Comparison of ENCODE assay signal across 22 mouse cellular contexts in the genomic region with DNA sequence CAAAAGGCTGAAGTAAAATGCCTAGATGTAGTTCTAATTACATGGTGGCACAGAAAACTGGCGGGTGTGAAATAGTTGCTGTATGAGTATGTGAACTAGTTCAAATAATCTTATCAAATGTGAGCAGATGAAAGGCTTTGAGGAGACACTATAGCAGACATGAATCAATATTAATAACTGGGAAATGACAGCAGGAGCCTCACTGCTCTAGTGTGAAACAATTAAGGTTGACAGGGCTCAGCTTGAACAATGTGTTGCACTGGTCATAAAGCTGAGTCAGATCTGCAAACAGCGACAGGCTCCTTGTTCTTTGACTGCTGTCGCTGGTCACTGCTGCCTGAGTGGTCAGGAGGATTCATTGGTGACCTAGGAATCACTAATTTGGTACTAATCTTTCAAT.
A peak's percentile ranks its signal among the peaks of the same experiment; 100 is the strongest.
DNase-seq lines count a peak whose midpoint lies in the region; ATAC-seq and TF ChIP-seq lines count a peak whose summit lies in the region.
"Had no signal": no experiment of that assay in that cellular context is flagged by ENCODE, and none has a peak within 500 bp of the region (broad histone marks: within the 10 kb centered on the region; RNA-seq: fewer than 3 reads in every experiment).

No protein-coding gene starts in this region.

- no peaks in the 10 kb centered on the region for H3K36me3 ChIP-seq in hindbrain, embryonic 12.5 days
- no peaks in the 10 kb centered on the region for H3K36me3 ChIP-seq in hindbrain, embryonic 14.5 days (replicated peaks; ENCODE audit: control insufficient read depth, insufficient read depth)
- H3K36me3 ChIP-seq in hindbrain, postnatal 0 days (ENCODE audit: insufficient read depth, low read length): no peaks in the 10 kb centered on the region
- H3K36me3 ChIP-seq in midbrain, embryonic 16.5 days (ENCODE audit: control insufficient read depth, insufficient read depth, low read length): no peaks in the 10 kb centered on the region
- H3K36me3 ChIP-seq: kidney, embryonic 15.5 days; limb, embryonic 12.5 days; liver, embryonic 12.5 days had no signal

- no peak for DNase-seq in hindbrain, embryonic 14.5 days (ENCODE audit: low spot score)
- DNase-seq in brain, adult 2 months (ENCODE audit: low read depth, low spot score): peak; percentile 4
- DNase-seq in hindbrain, postnatal 0 days (ENCODE audit: low spot score): peak; percentile 40
- no peak for DNase-seq in spleen, postnatal 10 days (ENCODE audit: low spot score in 2 of 2)
- no peak for DNase-seq in frontal cortex, postnatal 25 days (ENCODE audit: low spot score in 2 of 2)
- DNase-seq: adrenal gland, adult 8-10 months; cerebellum, adult 11-12 months; cerebellum, postnatal 25 days; heart, postnatal 10 days; kidney, postnatal 4 days; layer of hippocampus, adult 9-11 months; lung, adult 2 months; lung, postnatal 36 days; thymus, postnatal 25 days had no signal

- no peak overlapping the region for H3K27ac ChIP-seq in hindbrain, embryonic 12.5 days
- no peak overlapping the region for H3K27ac ChIP-seq in hindbrain, embryonic 14.5 days
- H3K27ac ChIP-seq in hindbrain, postnatal 0 days: no peak overlapping the region
- no peak overlapping the region for H3K27ac ChIP-seq in midbrain, embryonic 16.5 days (ENCODE audit: low read length)
- H3K27ac ChIP-seq: kidney, embryonic 15.5 days; limb, embryonic 12.5 days; liver, embryonic 12.5 days had no signal

- H3K27me3 ChIP-seq in hindbrain, embryonic 12.5 days: no peaks in the 10 kb centered on the region
- H3K27me3 ChIP-seq in hindbrain, embryonic 14.5 days (ENCODE audit: control insufficient read depth, insufficient read depth, low read length): no peaks in the 10 kb centered on the region
- no peaks in the 10 kb centered on the region for H3K27me3 ChIP-seq in hindbrain, postnatal 0 days (ENCODE audit: insufficient read depth, low read length)
- H3K27me3 ChIP-seq in midbrain, embryonic 16.5 days (ENCODE audit: control insufficient read depth, insufficient read depth, low read depth, low read length): no peaks in the 10 kb centered on the region
- H3K27me3 ChIP-seq: kidney, embryonic 15.5 days; limb, embryonic 12.5 days; liver, embryonic 12.5 days; Patski had no signal

- H3K4me2 ChIP-seq in hindbrain, embryonic 12.5 days (replicated peaks): no peak overlapping the region
- H3K4me2 ChIP-seq in hindbrain, embryonic 14.5 days (replicated peaks): no peak overlapping the region
- no peak overlapping the region for H3K4me2 ChIP-seq in hindbrain, postnatal 0 days (ENCODE audit: low read depth, low read length)
- H3K4me2 ChIP-seq in midbrain, embryonic 16.5 days (ENCODE audit: low read length): no peak overlapping the region
- H3K4me2 ChIP-seq: heart, embryonic 11.5 days; kidney, embryonic 15.5 days; limb, embryonic 12.5 days; liver, embryonic 12.5 days had no signal

- no peak overlapping the region for H3K9ac ChIP-seq in hindbrain, embryonic 12.5 days
- H3K9ac ChIP-seq in hindbrain, embryonic 14.5 days: no peak overlapping the region
- H3K9ac ChIP-seq in hindbrain, postnatal 0 days (replicated peaks; ENCODE audit: low read length): no peak overlapping the region
- H3K9ac ChIP-seq in midbrain, embryonic 16.5 days (ENCODE audit: low read depth, low read length): no peak overlapping the region
- H3K9ac ChIP-seq: kidney, embryonic 15.5 days; limb, embryonic 12.5 days; liver, embryonic 12.5 days had no signal

- TF ChIP-seq CTCF in hindbrain, postnatal 0 days (IDR thresholded peaks at IDR 0.05; ENCODE audit: low read depth): no peak

- H3K4me3 ChIP-seq in hindbrain, embryonic 12.5 days: no peak overlapping the region
- no peak overlapping the region for H3K4me3 ChIP-seq in hindbrain, embryonic 14.5 days (replicated peaks; ENCODE audit: low read length)
- H3K4me3 ChIP-seq in hindbrain, postnatal 0 days (ENCODE audit: low read length): no peak overlapping the region
- H3K4me3 ChIP-seq in midbrain, embryonic 16.5 days (ENCODE audit: low read depth, low read length): no peak overlapping the region
- H3K4me3 ChIP-seq: kidney, embryonic 15.5 days; limb, embryonic 12.5 days; liver, embryonic 12.5 days had no signal

- WGBS in hindbrain, embryonic 12.5 days: 54% methylated on average over 3 of the region's 3 CpGs
- 41% methylated on average over 3 of the region's 3 CpGs for WGBS in hindbrain, embryonic 14.5 days
- 49% methylated on average over 3 of the region's 3 CpGs for WGBS in hindbrain, postnatal 0 days
- WGBS in midbrain, embryonic 16.5 days: 34% methylated on average over 3 of the region's 3 CpGs

- no peaks in the 10 kb centered on the region for H3K9me3 ChIP-seq in hindbrain, embryonic 12.5 days (replicated peaks)
- no peaks in the 10 kb centered on the region for H3K9me3 ChIP-seq in hindbrain, embryonic 14.5 days (ENCODE audit: control insufficient read depth, low read length)
- no peaks in the 10 kb centered on the region for H3K9me3 ChIP-seq in hindbrain, postnatal 0 days (ENCODE audit: low read length)
- H3K9me3 ChIP-seq in midbrain, embryonic 16.5 days (replicated peaks; ENCODE audit: control insufficient read depth, low read length, poor library complexity, severe bottlenecking): no peaks in the 10 kb centered on the region
- H3K9me3 ChIP-seq: kidney, embryonic 15.5 days; limb, embryonic 12.5 days; liver, embryonic 12.5 days had no signal

- H3K4me1 ChIP-seq in hindbrain, embryonic 12.5 days: no peaks in the 10 kb centered on the region
- H3K4me1 ChIP-seq in hindbrain, embryonic 14.5 days (replicated peaks; ENCODE audit: control insufficient read depth, insufficient read depth, low read length): no peaks in the 10 kb centered on the region
- H3K4me1 ChIP-seq in hindbrain, postnatal 0 days (ENCODE audit: insufficient read depth, low read length): no peaks in the 10 kb centered on the region
- H3K4me1 ChIP-seq in midbrain, embryonic 16.5 days (ENCODE audit: control insufficient read depth, insufficient read depth, low read length): no peaks in the 10 kb centered on the region
- H3K4me1 ChIP-seq: kidney, embryonic 15.5 days; limb, embryonic 12.5 days; liver, embryonic 12.5 days had no signal

- ATAC-seq in hindbrain, embryonic 12.5 days (ENCODE audit: low FRiP score): 0 out of 2 replicates have a peak, but pooled peaks have one; percentile 29
- no peak for ATAC-seq in hindbrain, embryonic 14.5 days (ENCODE audit: low FRiP score)
- 0 out of 2 replicates have a peak, but pooled peaks have one; percentile 27 for ATAC-seq in hindbrain, postnatal 0 days
- ATAC-seq in midbrain, embryonic 16.5 days: peak; percentile 48; the same call in 1 of the 2 replicates
- ATAC-seq: inflammation-experienced regulatory T-cells, adult 6 months; liver, embryonic 12.5 days; Patski had no signal

Comparison
In these comparisons a context has a peak if more than half of its experiments do, and no peak if none do; other contexts are left out.
1. DNase-seq: peak in brain, adult 2 months (single experiment) and hindbrain, postnatal 0 days (single experiment); none in hindbrain, embryonic 14.5 days (single experiment), spleen, postnatal 10 days (0 of 2) and frontal cortex, postnatal 25 days (0 of 2).